Mouse (Mus musculus): ENCODE results near the gene Txnrd1.

Gene Txnrd1

DNA sequence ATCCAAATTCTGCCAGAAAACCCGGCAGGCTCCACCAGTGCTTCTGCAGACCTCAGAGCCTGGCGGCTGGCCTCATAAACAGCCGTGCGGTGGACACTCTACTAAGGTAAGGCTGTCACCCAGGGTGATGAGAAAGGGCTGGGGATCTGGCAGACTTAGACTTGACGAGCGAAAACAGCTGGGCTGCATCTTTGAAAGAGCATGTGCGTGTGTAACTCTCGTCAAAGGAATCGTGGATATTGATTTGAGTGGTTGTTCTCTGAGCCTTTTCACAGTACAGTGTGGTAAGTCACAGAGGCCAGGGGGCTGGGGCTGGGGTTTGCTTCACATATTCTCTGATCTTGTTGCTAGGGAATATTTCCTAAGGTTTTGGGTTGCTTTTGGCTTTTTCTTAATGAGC, at the start of gene Txnrd1:
Gene Txnrd1, plus strand, starts transcription at position 26 of the 400 bp plus-strand sequence.
- no peak for DNase-seq

GRCm38 (mm10) chr10:82789181-82789580, 44.6 kb upstream of the Txnrd1 start:
- DNase-seq: no peak

- DNase-seq: no peak
These were observed 43.2 kb upstream of the Txnrd1 start for GRCm38 (mm10) chr10:82790504-82790903.

- DNase-seq: no peak
These were observed 42.0 kb upstream of the Txnrd1 start for GRCm38 (mm10) chr10:82791713-82792112.

GRCm38 (mm10) chr10:82792311-82792710, 41.4 kb upstream of the Txnrd1 start:
- no peak for DNase-seq

GRCm38 (mm10) chr10:82795071-82795731, 38.5 kb upstream of the Txnrd1 start:
- DNase-seq: peak; percentile 72 to 76

GRCm38 (mm10) chr10:82795767-82796166, 38.0 kb upstream of the Txnrd1 start:
- DNase-seq: peak; percentile 6 to 24

GRCm38 (mm10) chr10:82796471-82797118, 37.2 kb upstream of the Txnrd1 start:
- DNase-seq: no peak

GRCm38 (mm10) chr10:82797119-82797491, 36.6 kb upstream of the Txnrd1 start:
- no peak for DNase-seq

GRCm38 (mm10) chr10:82798312-82798933, 35.3 kb upstream of the Txnrd1 start:
- DNase-seq: no peak

DNA sequence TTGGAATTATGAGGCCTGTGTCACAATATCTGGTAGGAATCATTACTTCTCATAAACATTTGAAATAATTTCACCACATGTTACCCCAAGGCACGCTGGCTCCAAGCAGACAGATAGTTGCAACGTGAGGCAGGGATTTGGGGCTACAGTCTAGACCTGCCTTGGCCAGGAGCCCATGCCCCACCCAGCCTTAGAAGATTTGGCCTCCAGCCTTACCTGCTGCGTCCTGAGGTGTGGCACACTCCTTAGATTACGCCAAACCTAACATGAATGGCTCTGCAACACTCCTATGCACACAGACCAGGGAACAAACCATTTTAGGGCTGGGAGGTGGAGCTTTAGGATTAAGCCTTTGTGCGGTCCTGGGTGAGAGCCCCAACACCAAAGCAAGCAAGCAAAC, 33.7 kb upstream of the Txnrd1 start:
- no peak for DNase-seq

- no peak for DNase-seq
These were observed 29.4 kb upstream of the Txnrd1 start for GRCm38 (mm10) chr10:82804396-82804795.

- DNase-seq: no peak
These were observed 28.6 kb upstream of the Txnrd1 start for GRCm38 (mm10) chr10:82805111-82805510.

DNA sequence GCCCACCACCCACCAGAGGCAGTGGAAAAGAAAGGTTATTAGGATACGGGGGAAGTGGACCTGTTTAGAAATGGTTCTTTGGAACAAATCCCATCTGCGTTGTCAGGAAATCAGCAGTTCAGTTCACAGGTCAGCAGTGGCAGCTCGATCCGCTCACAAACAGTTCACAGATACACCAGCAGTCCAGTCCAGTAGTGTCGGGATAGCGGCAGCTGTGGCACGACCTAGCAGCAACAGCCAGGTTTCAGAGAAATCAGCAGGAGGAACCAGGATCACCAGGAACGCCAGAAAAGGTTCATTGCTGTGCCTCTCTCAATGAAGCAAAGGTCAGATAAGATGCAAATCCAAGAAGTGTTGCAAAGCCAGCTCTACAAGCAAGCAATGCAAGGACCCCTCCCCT, 27.3 kb upstream of the Txnrd1 start:
- DNase-seq: no peak

GRCm38 (mm10) chr10:82807238-82807637, 26.5 kb upstream of the Txnrd1 start:
- no peak for DNase-seq

DNA sequence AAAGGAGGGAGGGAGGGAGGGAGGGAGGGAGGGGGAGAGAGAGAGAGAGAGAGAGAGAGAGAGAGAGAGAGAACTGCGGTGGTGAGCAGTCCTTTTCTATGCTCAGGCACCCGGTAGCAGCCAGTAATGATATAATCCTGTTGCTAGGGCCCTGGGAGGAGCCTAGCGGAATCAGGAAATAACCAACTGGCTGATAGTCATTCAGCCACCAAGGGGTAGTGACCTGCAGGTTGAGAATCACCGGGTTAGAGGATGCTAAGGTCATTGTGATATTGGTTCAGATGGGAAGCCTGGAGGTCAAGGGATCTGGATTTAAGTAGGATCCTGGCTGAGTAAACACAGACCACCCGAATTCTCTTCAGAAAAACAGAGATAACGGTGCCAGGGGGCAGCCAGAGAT, 25.6 kb upstream of the Txnrd1 start:
- DNase-seq: no peak

- no peak for DNase-seq
These were observed 24.9 kb upstream of the Txnrd1 start for GRCm38 (mm10) chr10:82808891-82809290.

DNA sequence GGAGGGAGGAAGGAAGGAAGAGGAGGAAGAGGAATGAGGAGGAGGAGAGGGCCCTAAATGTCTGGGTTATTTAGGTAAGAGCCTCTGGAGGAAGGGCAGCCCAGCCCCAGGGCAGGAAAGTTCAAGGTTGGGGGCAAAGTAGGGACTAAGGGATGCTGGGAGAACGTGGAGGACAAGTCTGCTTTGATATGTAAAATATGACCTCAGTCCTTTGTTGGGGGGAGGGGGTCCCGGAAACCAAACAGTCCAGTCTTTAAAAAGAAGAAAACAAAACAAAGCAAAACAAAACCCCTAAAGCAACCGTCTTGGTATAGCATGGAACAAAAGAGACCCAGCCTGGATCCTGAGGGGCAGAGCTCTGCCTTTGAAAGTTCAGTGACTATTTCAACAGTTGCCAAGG, 24.4 kb upstream of the Txnrd1 start:
- DNase-seq: no peak

- peak; percentile 75 to 83 for DNase-seq
These were observed 21.8 kb upstream of the Txnrd1 start for GRCm38 (mm10) chr10:82811855-82812431.

DNA sequence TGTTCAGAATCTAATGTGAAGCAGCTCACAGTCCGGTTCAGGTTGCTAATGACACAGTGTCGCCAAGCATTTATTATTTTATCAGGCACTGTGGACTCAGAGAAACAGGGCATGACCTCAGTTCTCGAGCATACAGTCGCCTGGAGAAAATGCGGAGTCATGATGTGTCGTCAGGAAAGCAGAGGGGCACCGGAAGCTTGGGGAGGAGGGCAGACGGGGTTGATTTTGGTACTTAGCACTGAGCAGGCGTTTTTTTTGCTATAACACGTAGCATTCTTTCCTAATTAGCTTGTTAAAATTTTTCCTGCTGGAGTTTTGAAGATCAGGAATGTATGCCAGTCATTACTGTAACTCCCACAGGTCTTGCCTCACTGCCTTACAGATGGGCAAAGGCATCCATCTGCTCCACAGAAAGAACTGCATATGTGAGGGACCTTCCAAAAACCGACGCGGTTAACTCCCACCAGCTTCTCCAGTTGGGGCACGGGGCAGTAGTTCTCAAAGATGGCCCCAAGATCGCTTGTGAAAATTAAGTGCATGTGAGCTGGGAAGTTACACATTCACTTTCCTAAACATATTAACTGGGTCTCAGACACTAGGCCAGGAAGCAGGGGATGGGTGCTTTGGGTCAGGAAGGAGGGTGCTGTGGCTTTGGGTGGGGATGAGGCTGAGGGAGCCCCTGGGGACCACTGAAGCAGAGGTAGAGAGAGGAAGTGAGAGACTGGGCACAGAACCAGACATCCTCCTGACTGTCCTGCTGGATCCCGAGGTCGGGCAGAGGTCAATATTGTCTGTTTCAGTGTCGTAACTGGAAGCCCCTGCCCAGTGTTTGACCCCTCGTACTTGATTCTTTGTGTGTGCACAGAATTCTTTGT, 19.4 kb upstream of the Txnrd1 start:
- DNase-seq: no peak

DNA sequence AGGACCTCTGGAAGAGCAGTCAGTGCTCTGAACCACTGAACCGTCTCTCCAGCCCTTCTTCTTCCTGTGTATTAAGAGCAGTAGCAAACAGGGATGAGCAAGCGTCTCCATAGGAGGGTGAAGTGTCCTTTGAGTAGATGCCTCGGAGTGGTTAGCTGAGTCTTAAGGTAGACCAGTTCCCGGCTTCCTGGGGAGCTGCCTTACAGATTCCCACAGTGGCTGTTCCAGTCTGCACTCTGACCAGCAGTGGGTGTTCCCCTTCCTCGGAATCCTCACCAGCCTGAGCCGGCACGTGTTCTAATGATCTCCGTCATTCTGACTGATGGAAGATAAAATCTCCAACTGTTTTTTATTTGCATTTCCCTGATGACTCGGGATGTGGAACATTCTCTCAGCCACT, 17.3 kb upstream of the Txnrd1 start:
- DNase-seq: no peak

GRCm38 (mm10) chr10:82817514-82817913, 16.2 kb upstream of the Txnrd1 start:
- DNase-seq: no peak

DNA sequence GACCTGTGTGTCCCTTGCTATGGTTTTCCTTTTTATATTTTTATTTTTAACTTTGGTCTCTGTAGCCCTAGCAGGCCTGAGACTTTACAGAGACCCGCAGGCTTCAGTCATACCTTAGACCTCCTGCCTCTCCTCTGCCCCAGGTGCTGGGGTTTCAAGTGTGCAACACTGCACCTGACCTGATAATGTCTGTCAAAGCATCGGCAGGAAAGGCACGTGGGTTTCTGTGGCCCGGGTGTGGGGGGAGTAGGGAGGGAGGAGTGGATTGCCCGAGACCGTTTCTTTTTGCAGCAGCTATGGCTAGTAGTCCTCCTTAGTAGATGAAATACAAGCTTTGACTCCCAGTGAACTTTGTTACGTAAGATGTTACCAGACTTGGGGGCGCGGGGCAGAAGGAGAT, 15.8 kb upstream of the Txnrd1 start:
- no peak for DNase-seq
